ENCODE assay signal across 12 mouse cellular contexts in the genomic region with DNA sequence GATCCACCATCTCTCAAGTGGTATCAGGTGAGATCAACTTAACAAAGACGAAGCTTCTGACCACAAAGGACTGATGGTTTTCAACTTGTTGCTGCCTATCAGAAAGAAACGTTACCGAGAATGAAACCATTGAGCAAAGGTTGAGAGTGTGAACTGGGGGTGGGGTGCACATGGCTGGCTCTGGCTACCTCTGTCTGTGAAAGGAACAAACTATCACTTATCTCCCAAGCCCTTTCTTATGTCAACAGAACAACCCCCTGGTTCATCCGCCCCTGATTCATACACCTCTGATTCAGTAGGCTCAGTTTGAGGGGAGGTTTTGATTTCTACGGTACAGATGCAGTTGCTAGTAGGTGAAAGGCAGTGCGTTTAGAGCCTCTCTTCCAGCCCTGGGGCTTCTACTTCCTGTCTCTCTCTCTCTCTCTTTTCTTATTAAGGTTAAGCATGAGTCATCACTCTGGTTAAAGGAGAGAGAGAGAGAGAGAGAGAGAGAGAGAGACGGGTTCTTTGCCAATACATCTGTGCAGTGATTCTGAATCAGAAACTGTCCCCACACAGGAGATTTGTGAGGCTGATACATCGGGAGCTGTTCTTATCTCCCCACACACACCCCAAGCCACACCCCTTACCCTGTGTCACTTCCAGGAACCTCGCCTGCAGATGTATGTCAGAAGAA. TPM values are rescaled to one million over a fixed set of nuclear protein-coding genes. Genes with fewer than 3 reads are reported as not detected.
DNase-seq lines count a peak whose midpoint lies in the region; ATAC-seq and TF ChIP-seq lines count a peak whose summit lies in the region.
"Had no signal": no experiment of that assay in that cellular context is flagged by ENCODE, and none has a peak within 500 bp of the region (broad histone marks: within the 10 kb centered on the region; RNA-seq: fewer than 3 reads in every experiment).

No protein-coding gene starts in this region.

- no peaks in the 10 kb centered on the region for H3K9me3 ChIP-seq in heart, embryonic 15.5 days (replicated peaks)
- H3K9me3 ChIP-seq in stomach, embryonic 15.5 days = no peaks in the 10 kb centered on the region
- no peaks in the 10 kb centered on the region for H3K9me3 ChIP-seq in midbrain, embryonic 10.5 days (replicated peaks)

- H3K36me3 ChIP-seq in heart, embryonic 15.5 days = no peaks in the 10 kb centered on the region
- no peaks in the 10 kb centered on the region for H3K36me3 ChIP-seq in stomach, embryonic 15.5 days
- H3K36me3 ChIP-seq in midbrain, embryonic 10.5 days = no peaks in the 10 kb centered on the region

- no peak overlapping the region for H3K4me3 ChIP-seq in heart, embryonic 15.5 days
- H3K4me3 ChIP-seq in embryonic fibroblast, embryonic 13.5 days (ENCODE audit: insufficient read depth, low read length) = no peak overlapping the region
- no peak overlapping the region for H3K4me3 ChIP-seq in stomach, embryonic 15.5 days (replicated peaks)
- no peak overlapping the region for H3K4me3 ChIP-seq in midbrain, embryonic 10.5 days
- H3K4me3 ChIP-seq: layer of hippocampus, adult 2 months had no signal

- no peak for TF ChIP-seq POLR2A in embryonic fibroblast, embryonic 13.5 days (IDR thresholded peaks at IDR 0.05; ENCODE audit: low read depth, low read length)

- DNase-seq in heart, adult 9 months (ENCODE audit: low spot score in 2 of 2) = no peak
- DNase-seq in CD8-positive naive resting alpha-beta T cell, adult 2 months (ENCODE audit: low read depth in 2 of 2, low spot score in 2 of 2) = peak; percentile 1 to 30
- DNase-seq in layer of hippocampus, postnatal 10 days (ENCODE audit: low spot score in 2 of 2) = no peak
- DNase-seq in ovary, postnatal 10 days (ENCODE audit: low spot score) = no peak
- no peak for DNase-seq in midbrain, embryonic 10.5 days (ENCODE audit: low spot score)
- DNase-seq: cerebellum, adult 18-20 months; gastrocnemius, postnatal 36 days had no signal

- H3K27ac ChIP-seq in heart, embryonic 15.5 days = no peak overlapping the region
- H3K27ac ChIP-seq in embryonic fibroblast, embryonic 13.5 days (ENCODE audit: insufficient read depth, low read length) = peak overlapping the region; percentile 80
- H3K27ac ChIP-seq in stomach, embryonic 15.5 days = no peak overlapping the region
- no peak overlapping the region for H3K27ac ChIP-seq in midbrain, embryonic 10.5 days (replicated peaks)
- H3K27ac ChIP-seq: layer of hippocampus, adult 2 months had no signal

- no peak for ATAC-seq in heart, embryonic 15.5 days (replicated peaks; ENCODE audit: insufficient number of reproducible peaks, insufficient read depth, low FRiP score, low read depth)
- ATAC-seq in stomach, embryonic 15.5 days (ENCODE audit: insufficient read depth, low FRiP score, low read depth) = peak; percentile 60

- peaks cover 7% of the 10 kb centered on the region for H3K4me1 ChIP-seq in heart, embryonic 15.5 days (replicated peaks)
- peaks cover 8% of the 10 kb centered on the region for H3K4me1 ChIP-seq in embryonic fibroblast, embryonic 13.5 days (ENCODE audit: control insufficient read depth, insufficient read depth, low read length)
- peaks cover 3% of the 10 kb centered on the region; the same call in 1 of the 2 replicates for H3K4me1 ChIP-seq in stomach, embryonic 15.5 days
- no peaks in the 10 kb centered on the region for H3K4me1 ChIP-seq in midbrain, embryonic 10.5 days

- no peaks in the 10 kb centered on the region for H3K27me3 ChIP-seq in heart, embryonic 15.5 days
- no peaks in the 10 kb centered on the region for H3K27me3 ChIP-seq in stomach, embryonic 15.5 days (replicated peaks)
- H3K27me3 ChIP-seq in midbrain, embryonic 10.5 days (ENCODE audit: low read depth, poor library complexity, severe bottlenecking) = no peaks in the 10 kb centered on the region

- H3K9ac ChIP-seq in heart, embryonic 15.5 days = no peak overlapping the region
- no peak overlapping the region for H3K9ac ChIP-seq in stomach, embryonic 15.5 days

- H3K4me2 ChIP-seq in heart, embryonic 15.5 days = peak overlapping the region; percentile 9; the same call in 1 of the 2 replicates
- H3K4me2 ChIP-seq in stomach, embryonic 15.5 days = no peak overlapping the region
- H3K4me2 ChIP-seq: midbrain, embryonic 11.5 days had no signal

- 38% methylated on average over 9 of the region's 9 CpGs for WGBS in heart, embryonic 15.5 days
- 43% methylated on average over 9 of the region's 9 CpGs for WGBS in stomach, embryonic 15.5 days
- 81% methylated on average over 8 of the region's 9 CpGs for WGBS in midbrain, embryonic 10.5 days

- no peak for TF ChIP-seq CTCF in embryonic fibroblast, embryonic 13.5 days (IDR thresholded peaks at IDR 0.05; ENCODE audit: borderline replicate concordance, insufficient read depth, low read length)

RNA-seq across cellular contexts. Expression of a gene that starts 59.0 kb away (rescaled TPM):
- 100 and 105 TPM in 2 replicates for polyA plus RNA-seq in heart, embryonic 15.5 days (2015; fragmentation: Nextera tagmentation; extraction: Ambion mirVana)
- polyA plus RNA-seq in embryonic fibroblast, embryonic 13.5 days (2011; ENCODE audit: insufficient read length, low read depth, missing spikeins) = 219 and 312 TPM in 2 replicates
- 65.3 and 67.4 TPM in 2 replicates for polyA plus RNA-seq in stomach, embryonic 15.5 days (2015; fragmentation: Nextera tagmentation; extraction: Ambion mirVana)
- 10 to 100 TPM; 62.4 to 64.4 TPM for total RNA-seq in layer of hippocampus, postnatal 10 days (2021)
- polyA plus RNA-seq in midbrain, embryonic 10.5 days (2016; fragmentation: Nextera tagmentation; extraction: Ambion mirVana) = 83.3 and 95.0 TPM in 2 replicates

Comparison
In these comparisons a context has a peak if more than half of its experiments do, and no peak if none do; other contexts are left out.
1. DNase-seq: peak in CD8-positive naive resting alpha-beta T cell, adult 2 months (2 of 2); none in heart, adult 9 months (0 of 2), layer of hippocampus, postnatal 10 days (0 of 2), ovary, postnatal 10 days (single experiment) and midbrain, embryonic 10.5 days (single experiment).